15 mouse cellular contexts compared by ENCODE assay signal in genomic region chr13:51731474-51731873, GRCm38 (mm10).
DNase-seq lines count a peak whose midpoint lies in the region; ATAC-seq and TF ChIP-seq lines count a peak whose summit lies in the region.
"Had no signal": no experiment of that assay in that cellular context is flagged by ENCODE, and none has a peak within 500 bp of the region (broad histone marks: within the 10 kb centered on the region; RNA-seq: fewer than 3 reads in every experiment).

No protein-coding gene starts in this region.

- H3K4me3 ChIP-seq in forebrain, postnatal 0 days (ENCODE audit: low read depth, low read length), result no peak overlapping the region
- H3K4me3 ChIP-seq in forebrain, embryonic 11.5 days (ENCODE audit: low read depth, low read length), result no peak overlapping the region
- no peak overlapping the region for H3K4me3 ChIP-seq in neural tube, embryonic 13.5 days
- no peak overlapping the region for H3K4me3 ChIP-seq in neural tube, embryonic 15.5 days (replicated peaks)
- no peak overlapping the region for H3K4me3 ChIP-seq in macrophage (ENCODE audit: inconsistent target)
- H3K4me3 ChIP-seq: heart, embryonic 15.5 days; midbrain, embryonic 15.5 days had no signal

- WGBS in forebrain, postnatal 0 days, result 84% methylated on average over 7 of the region's 7 CpGs
- WGBS in forebrain, embryonic 11.5 days, result 90% methylated on average over 7 of the region's 7 CpGs
- WGBS in neural tube, embryonic 13.5 days, result 91% methylated on average over 7 of the region's 7 CpGs
- WGBS in neural tube, embryonic 15.5 days, result 89% methylated on average over 7 of the region's 7 CpGs
- 92% methylated on average over 6 of the region's 7 CpGs for WGBS in macrophage (ENCODE audit: missing documents)

- H3K27ac ChIP-seq in forebrain, postnatal 0 days (ENCODE audit: low read depth, low read length), result 0 out of 2 replicates have a peak overlapping the region, but pooled peaks have one; percentile 21
- H3K27ac ChIP-seq in forebrain, embryonic 11.5 days (ENCODE audit: low read depth, low read length), result no peak overlapping the region
- 0 out of 2 replicates have a peak overlapping the region, but pooled peaks have one; percentile 68 for H3K27ac ChIP-seq in neural tube, embryonic 13.5 days (replicated peaks)
- H3K27ac ChIP-seq in neural tube, embryonic 15.5 days (replicated peaks), result no peak overlapping the region
- H3K27ac ChIP-seq in macrophage, result 0 out of 2 replicates have a peak overlapping the region, but pooled peaks have one; percentile 98
- H3K27ac ChIP-seq: heart, embryonic 15.5 days had no signal

- H3K27me3 ChIP-seq in forebrain, postnatal 0 days (ENCODE audit: insufficient read depth, low read length), result no peaks in the 10 kb centered on the region
- no peaks in the 10 kb centered on the region for H3K27me3 ChIP-seq in forebrain, embryonic 11.5 days (ENCODE audit: control insufficient read depth, insufficient read depth, low read length)
- no peaks in the 10 kb centered on the region for H3K27me3 ChIP-seq in neural tube, embryonic 13.5 days
- no peaks in the 10 kb centered on the region for H3K27me3 ChIP-seq in neural tube, embryonic 15.5 days (replicated peaks)
- H3K27me3 ChIP-seq: heart, embryonic 15.5 days; midbrain, embryonic 15.5 days had no signal

- DNase-seq in forebrain, postnatal 0 days, result peak; percentile 34
- DNase-seq in forebrain, embryonic 11.5 days (ENCODE audit: low spot score), result no peak
- DNase-seq in cerebellum, postnatal 14 days, result peak; percentile 85 to 86
- DNase-seq: adrenal gland, postnatal 25 days; kidney, postnatal 25 days; lung, embryonic 14.5 days; thymus, adult 2 months had no signal

- H3K79me2 ChIP-seq in macrophage (ENCODE audit: inconsistent target), result peaks cover 92% of the 10 kb centered on the region

- no peak for ATAC-seq in forebrain, postnatal 0 days
- no peak for ATAC-seq in forebrain, embryonic 11.5 days (replicated peaks; ENCODE audit: low FRiP score)
- ATAC-seq in neural tube, embryonic 13.5 days (ENCODE audit: low read depth), result no peak
- no peak for ATAC-seq in neural tube, embryonic 15.5 days (ENCODE audit: low FRiP score)
- no peak for ATAC-seq in monocyte, adult 5-6 weeks (replicated peaks; ENCODE audit: insufficient number of reproducible peaks, low FRiP score, low TSS enrichment, poor library complexity, severe bottlenecking)
- no peak for ATAC-seq in CD4-positive, CD25-positive, alpha-beta regulatory T cell, adult 4 months

- H3K9me3 ChIP-seq in forebrain, postnatal 0 days (ENCODE audit: low read length), result no peaks in the 10 kb centered on the region
- no peaks in the 10 kb centered on the region for H3K9me3 ChIP-seq in forebrain, embryonic 11.5 days (ENCODE audit: control insufficient read depth, low read length)
- no peaks in the 10 kb centered on the region for H3K9me3 ChIP-seq in neural tube, embryonic 13.5 days
- no peaks in the 10 kb centered on the region for H3K9me3 ChIP-seq in neural tube, embryonic 15.5 days (replicated peaks)
- H3K9me3 ChIP-seq: G1E; heart, embryonic 15.5 days; midbrain, embryonic 15.5 days had no signal

- H3K4me2 ChIP-seq in forebrain, postnatal 0 days (ENCODE audit: low read depth), result no peak overlapping the region
- H3K4me2 ChIP-seq in forebrain, embryonic 11.5 days (ENCODE audit: low read depth, low read length, severe bottlenecking), result no peak overlapping the region
- H3K4me2 ChIP-seq in neural tube, embryonic 13.5 days, result no peak overlapping the region
- no peak overlapping the region for H3K4me2 ChIP-seq in neural tube, embryonic 15.5 days
- H3K4me2 ChIP-seq: heart, embryonic 15.5 days; lung, embryonic 14.5 days; midbrain, embryonic 15.5 days had no signal

- no peak for TF ChIP-seq CTCF in forebrain, postnatal 0 days (IDR thresholded peaks at IDR 0.05; ENCODE audit: low read depth)

- peaks cover 8% of the 10 kb centered on the region; the same call in 1 of the 2 replicates for H3K4me1 ChIP-seq in forebrain, postnatal 0 days (ENCODE audit: insufficient read depth)
- peaks cover 13% of the 10 kb centered on the region; the same call in 1 of the 2 replicates for H3K4me1 ChIP-seq in forebrain, embryonic 11.5 days (replicated peaks; ENCODE audit: control insufficient read depth, insufficient read depth, low read length)
- peaks cover 36% of the 10 kb centered on the region for H3K4me1 ChIP-seq in neural tube, embryonic 13.5 days (replicated peaks)
- peaks cover 20% of the 10 kb centered on the region for H3K4me1 ChIP-seq in neural tube, embryonic 15.5 days

- H3K9ac ChIP-seq in forebrain, postnatal 0 days, result no peak overlapping the region
- no peak overlapping the region for H3K9ac ChIP-seq in forebrain, embryonic 11.5 days (ENCODE audit: low read length)
- no peak overlapping the region for H3K9ac ChIP-seq in neural tube, embryonic 13.5 days
- H3K9ac ChIP-seq in neural tube, embryonic 15.5 days (replicated peaks), result no peak overlapping the region
- H3K9ac ChIP-seq: heart, embryonic 15.5 days; lung, embryonic 14.5 days had no signal

- no peaks in the 10 kb centered on the region for H3K36me3 ChIP-seq in forebrain, postnatal 0 days (ENCODE audit: insufficient read depth)
- no peaks in the 10 kb centered on the region for H3K36me3 ChIP-seq in forebrain, embryonic 11.5 days (ENCODE audit: control insufficient read depth, insufficient read depth, low read length)
- H3K36me3 ChIP-seq in neural tube, embryonic 13.5 days, result no peaks in the 10 kb centered on the region
- no peaks in the 10 kb centered on the region for H3K36me3 ChIP-seq in neural tube, embryonic 15.5 days
- peaks cover 32% of the 10 kb centered on the region; the same call in 1 of the 2 replicates for H3K36me3 ChIP-seq in macrophage (ENCODE audit: inconsistent target)
- H3K36me3 ChIP-seq: heart, embryonic 15.5 days; midbrain, embryonic 15.5 days had no signal

Comparison
In these comparisons a context has a peak if more than half of its experiments do, and no peak if none do; other contexts are left out.
1. H3K27ac ChIP-seq: peak in forebrain, postnatal 0 days (single experiment), neural tube, embryonic 13.5 days (single experiment) and macrophage (single experiment); none in forebrain, embryonic 11.5 days (single experiment) and neural tube, embryonic 15.5 days (single experiment).